Mouse (Mus musculus): ENCODE data around the gene Galnt10. TPM values are rescaled to one million over a fixed set of nuclear protein-coding genes. Genes with fewer than 3 reads are reported as not detected.

Gene Galnt10
- polyA plus RNA-seq, 1 experiment, result 7.8 TPM

GRCm38 (mm10) chr11:57773479-57773878 lies 128.2 kb downstream of the Galnt10 start:
- TF ChIP-seq TAL1 (IDR thresholded peaks at IDR 0.05; ENCODE audit: low read length) (no peak), GATA1 (IDR thresholded peaks at IDR 0.05; ENCODE audit: low read length) (no peak)
- H3K36me3 ChIP-seq (ENCODE audit: control insufficient read depth), result peaks cover 89% of the 10 kb centered on the region

DNA sequence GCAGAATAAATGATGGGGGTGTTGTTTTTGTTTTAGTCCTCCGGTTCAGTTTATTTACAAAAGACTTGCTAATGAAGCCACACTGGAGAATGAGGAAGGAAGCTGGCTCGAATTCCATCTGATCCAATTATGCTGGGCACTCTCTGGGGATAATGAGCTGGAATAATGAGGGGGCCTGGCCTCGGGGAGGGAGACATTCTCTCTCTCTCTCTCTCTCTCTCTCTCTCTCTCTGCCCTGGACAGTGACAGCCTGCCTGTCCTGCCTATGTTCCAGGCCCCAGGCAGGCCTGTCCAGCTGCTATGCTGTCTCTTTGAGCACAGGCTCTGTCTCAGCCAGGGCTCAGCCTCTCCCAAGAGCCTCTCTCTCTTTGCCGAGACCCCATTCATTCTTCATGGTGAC lies 128.7 kb downstream of the Galnt10 start:
- TF ChIP-seq GATA1 (IDR thresholded peaks at IDR 0.05; ENCODE audit: low read length) (no peak), TAL1 (IDR thresholded peaks at IDR 0.05; ENCODE audit: low read length) (no peak)
- H3K36me3 ChIP-seq (ENCODE audit: control insufficient read depth), result peaks cover 89% of the 10 kb centered on the region
- no peak overlapping the region for H3K4me3 ChIP-seq (replicated peaks)
- no peaks in the 10 kb centered on the region for H3K27me3 ChIP-seq (ENCODE audit: control insufficient read depth)
- H3K4me1 ChIP-seq (ENCODE audit: control insufficient read depth), result peaks cover 14% of the 10 kb centered on the region
- H3K9me3 ChIP-seq (ENCODE audit: control insufficient read depth, low read length), result no peaks in the 10 kb centered on the region

More at GRCm38 (mm10) chr11:57773479-57773878, 128.2 kb downstream of the Galnt10 start:
- H3K27me3 ChIP-seq (ENCODE audit: control insufficient read depth), result no peaks in the 10 kb centered on the region
- no peaks in the 10 kb centered on the region for H3K9me3 ChIP-seq (ENCODE audit: control insufficient read depth, low read length)
- no peak overlapping the region for H3K4me3 ChIP-seq (replicated peaks)
- peaks cover 14% of the 10 kb centered on the region for H3K4me1 ChIP-seq (ENCODE audit: control insufficient read depth)

GRCm38 (mm10) chr11:57775868-57776267 lies 130.6 kb downstream of the Galnt10 start:
- no peak for TF ChIP-seq GATA1 (IDR thresholded peaks at IDR 0.05; ENCODE audit: low read length)
- Histone ChIP-seq H3K9me3 (ENCODE audit: control insufficient read depth, low read length) (no peaks in the 10 kb centered on the region), H3K27me3 (ENCODE audit: control insufficient read depth) (no peaks in the 10 kb centered on the region), H3K36me3 (ENCODE audit: control insufficient read depth) (peaks cover 84% of the 10 kb centered on the region), H3K4me1 (ENCODE audit: control insufficient read depth) (peaks cover 14% of the 10 kb centered on the region), H3K4me3 (replicated peaks) (no peak overlapping the region)

GRCm38 (mm10) chr11:57776546-57776945 lies 131.3 kb downstream of the Galnt10 start:
- TF ChIP-seq TAL1 (IDR thresholded peaks at IDR 0.05; ENCODE audit: low read length) (no peak), GATA1 (IDR thresholded peaks at IDR 0.05; ENCODE audit: low read length) (no peak)
- Histone ChIP-seq H3K9me3 (ENCODE audit: control insufficient read depth, low read length) (no peaks in the 10 kb centered on the region), H3K4me1 (ENCODE audit: control insufficient read depth) (peaks cover 14% of the 10 kb centered on the region), H3K4me3 (replicated peaks) (no peak overlapping the region), H3K36me3 (ENCODE audit: control insufficient read depth) (peaks cover 84% of the 10 kb centered on the region), H3K27me3 (ENCODE audit: control insufficient read depth) (no peaks in the 10 kb centered on the region)

- Histone ChIP-seq H3K36me3 (ENCODE audit: control insufficient read depth) (peaks cover 77% of the 10 kb centered on the region), H3K27me3 (ENCODE audit: control insufficient read depth) (no peaks in the 10 kb centered on the region), H3K4me3 (replicated peaks) (no peak overlapping the region), H3K4me1 (ENCODE audit: control insufficient read depth) (peaks cover 14% of the 10 kb centered on the region), H3K9me3 (ENCODE audit: control insufficient read depth, low read length) (no peaks in the 10 kb centered on the region)
- no peak for TF ChIP-seq TAL1 (IDR thresholded peaks at IDR 0.05; ENCODE audit: low read length)
- TF ChIP-seq GATA1 (IDR thresholded peaks at IDR 0.05; ENCODE audit: low read length), result no peak
Measured at GRCm38 (mm10) chr11:57778349-57778748, 133.1 kb downstream of the Galnt10 start.

GRCm38 (mm10) chr11:57779824-57780223 lies 134.6 kb downstream of the Galnt10 start:
- H3K4me1 ChIP-seq (ENCODE audit: control insufficient read depth), result peaks cover 14% of the 10 kb centered on the region
- peaks cover 77% of the 10 kb centered on the region for H3K36me3 ChIP-seq (ENCODE audit: control insufficient read depth)
- no peaks in the 10 kb centered on the region for H3K9me3 ChIP-seq (ENCODE audit: control insufficient read depth, low read length)
- H3K4me3 ChIP-seq (replicated peaks), result no peak overlapping the region
- TF ChIP-seq GATA1 (IDR thresholded peaks at IDR 0.05; ENCODE audit: low read length) (no peak), TAL1 (IDR thresholded peaks at IDR 0.05; ENCODE audit: low read length) (no peak)
- no peaks in the 10 kb centered on the region for H3K27me3 ChIP-seq (ENCODE audit: control insufficient read depth)

DNA sequence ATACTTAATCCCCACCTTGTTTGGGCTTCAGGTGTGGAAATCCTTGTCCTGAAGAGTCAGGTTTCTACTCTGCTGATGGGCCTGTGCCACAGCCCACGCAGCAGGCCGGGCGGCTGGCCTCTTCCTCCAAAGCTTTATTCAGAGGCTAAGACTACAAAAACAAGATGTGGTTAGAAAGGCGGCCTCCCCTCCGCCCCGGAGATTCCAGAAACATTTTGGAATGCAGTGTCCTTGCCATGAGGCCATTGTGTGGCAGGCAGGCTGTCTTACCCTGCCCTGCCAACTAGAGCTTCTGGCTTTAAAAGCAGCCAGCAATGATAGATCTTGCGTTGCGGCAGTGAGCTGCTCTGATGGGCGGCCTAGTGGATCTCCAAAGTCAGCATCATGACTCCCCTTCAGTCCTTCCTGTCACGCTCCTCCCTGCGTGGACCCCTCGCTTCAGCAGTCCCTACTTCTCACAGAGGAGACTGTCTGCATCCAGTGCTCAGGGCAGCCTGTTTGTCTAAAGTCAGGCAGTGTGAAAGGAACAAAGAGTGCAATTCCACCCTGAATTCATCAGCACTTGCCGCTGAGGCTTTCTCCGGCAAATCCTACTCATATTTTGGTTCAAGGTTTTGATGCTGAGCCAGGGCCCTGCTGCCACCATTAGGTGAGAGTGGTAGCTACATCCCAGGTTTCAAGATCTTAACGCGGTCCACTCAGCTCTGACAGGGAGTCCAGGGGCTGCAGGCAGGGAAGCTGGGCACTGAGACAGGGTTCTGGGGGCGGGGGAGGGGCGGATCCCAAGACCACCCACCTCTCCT lies 141.6 kb downstream of the Galnt10 start:
- H3K36me3 ChIP-seq (ENCODE audit: control insufficient read depth), result peaks cover 45% of the 10 kb centered on the region
- TF ChIP-seq GATA1 (IDR thresholded peaks at IDR 0.05; ENCODE audit: low read length), result no peak
- TF ChIP-seq TAL1 (IDR thresholded peaks at IDR 0.05; ENCODE audit: low read length), result no peak

GRCm38 (mm10) chr11:57787913-57788312 lies 142.7 kb downstream of the Galnt10 start:
- no peaks in the 10 kb centered on the region for H3K9me3 ChIP-seq (ENCODE audit: control insufficient read depth, low read length)
- peaks cover 4% of the 10 kb centered on the region for H3K4me1 ChIP-seq (ENCODE audit: control insufficient read depth)
- no peak overlapping the region for H3K4me3 ChIP-seq (replicated peaks)
- peaks cover 39% of the 10 kb centered on the region for H3K36me3 ChIP-seq (ENCODE audit: control insufficient read depth)
- H3K27me3 ChIP-seq (ENCODE audit: control insufficient read depth), result no peaks in the 10 kb centered on the region; the same call in 1 of the 2 replicates
- TF ChIP-seq TAL1 (IDR thresholded peaks at IDR 0.05; ENCODE audit: low read length) (no peak), GATA1 (IDR thresholded peaks at IDR 0.05; ENCODE audit: low read length) (no peak)

More for the DNA sequence above, 141.6 kb downstream of the Galnt10 start:
- Histone ChIP-seq H3K9me3 (ENCODE audit: control insufficient read depth, low read length) (no peaks in the 10 kb centered on the region), H3K4me1 (ENCODE audit: control insufficient read depth) (peaks cover 4% of the 10 kb centered on the region), H3K4me3 (replicated peaks) (no peak overlapping the region), H3K27me3 (ENCODE audit: control insufficient read depth) (no peaks in the 10 kb centered on the region; the same call in 1 of the 2 replicates)

DNA sequence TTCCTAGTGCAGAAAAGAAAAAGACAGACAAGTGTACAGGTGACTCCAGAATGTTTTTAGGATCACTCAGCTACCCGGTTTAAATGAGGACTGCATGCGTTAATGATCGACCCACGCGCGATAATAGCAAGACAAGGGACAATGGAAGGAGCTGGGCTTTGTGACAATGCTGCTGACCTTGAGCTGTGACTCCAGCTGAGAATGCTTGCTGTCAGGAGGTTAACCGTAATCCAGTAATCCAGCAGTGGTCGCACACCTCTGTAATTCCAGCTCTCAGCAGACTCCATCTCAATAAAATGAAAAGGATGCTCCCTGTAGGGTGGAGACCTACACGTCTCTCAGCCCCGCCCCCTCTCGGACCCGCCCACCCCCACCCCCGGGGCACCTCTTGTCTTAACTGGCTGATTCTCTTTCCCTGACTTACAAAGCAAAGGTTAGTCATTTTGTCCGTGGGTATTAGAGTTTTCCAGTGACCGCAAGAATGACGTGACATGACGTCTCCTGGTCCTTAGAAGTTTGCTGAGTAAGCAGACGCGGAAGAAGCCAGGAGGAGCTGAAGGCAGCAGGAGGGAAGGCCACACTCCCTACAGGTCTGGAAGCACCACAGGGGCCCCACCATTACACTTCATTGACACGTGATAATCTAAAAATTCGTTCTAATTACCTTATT lies 145.8 kb downstream of the Galnt10 start:
- H3K36me3 ChIP-seq (ENCODE audit: control insufficient read depth), result peaks cover 10% of the 10 kb centered on the region

More for the DNA sequence above, 145.8 kb downstream of the Galnt10 start:
- Histone ChIP-seq H3K27me3 (ENCODE audit: control insufficient read depth) (peaks cover 2% of the 10 kb centered on the region), H3K4me3 (replicated peaks) (no peak overlapping the region), H3K9me3 (ENCODE audit: control insufficient read depth, low read length) (no peaks in the 10 kb centered on the region), H3K4me1 (ENCODE audit: control insufficient read depth) (peaks cover 4% of the 10 kb centered on the region)
- no peak for TF ChIP-seq GATA1 (IDR thresholded peaks at IDR 0.05; ENCODE audit: low read length)
- no peak for TF ChIP-seq TAL1 (IDR thresholded peaks at IDR 0.05; ENCODE audit: low read length)

Data from erythroblast, embryonic 14.5 days (primary cell).